11 mouse cellular contexts compared by ENCODE assay signal in the genomic region with DNA sequence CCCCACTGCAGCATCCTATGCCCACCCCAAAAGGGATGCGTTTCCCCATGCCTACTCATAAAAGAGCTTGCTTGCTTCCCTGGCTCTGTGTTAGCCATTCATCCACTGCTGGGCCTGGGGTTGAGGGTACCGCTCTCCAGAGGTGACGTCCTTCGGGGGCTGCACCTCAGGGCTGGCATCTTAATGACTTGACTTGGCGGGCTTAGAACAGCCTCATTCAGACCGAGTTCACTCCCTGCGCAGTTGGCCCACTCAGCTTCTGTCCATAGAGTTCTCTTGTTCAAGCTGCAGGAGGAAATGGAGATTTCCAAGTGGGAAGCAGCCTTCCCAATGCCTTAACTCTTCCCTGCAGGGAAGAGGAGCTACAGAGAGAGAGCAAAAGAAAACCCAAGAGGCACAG. TPM values are rescaled to one million over a fixed set of nuclear protein-coding genes. Genes with fewer than 3 reads are reported as not detected.
A peak's percentile ranks its signal among the peaks of the same experiment; 100 is the strongest.
DNase-seq lines count a peak whose midpoint lies in the region; ATAC-seq and TF ChIP-seq lines count a peak whose summit lies in the region.
"Had no signal": no experiment of that assay in that cellular context is flagged by ENCODE, and none has a peak within 500 bp of the region (broad histone marks: within the 10 kb centered on the region; RNA-seq: fewer than 3 reads in every experiment).

No protein-coding gene starts in this region.

- no peak overlapping the region for H3K9ac ChIP-seq in heart, embryonic 16.5 days (ENCODE audit: low read length)
- no peak overlapping the region for H3K9ac ChIP-seq in lung, embryonic 14.5 days
- H3K9ac ChIP-seq in intestine, embryonic 15.5 days: no peak overlapping the region
- no peak overlapping the region for H3K9ac ChIP-seq in liver, postnatal 0 days (replicated peaks)
- H3K9ac ChIP-seq: forebrain, embryonic 15.5 days had no signal

- TF ChIP-seq CTCF in lung, embryonic 14.5 days (IDR thresholded peaks at IDR 0.05; ENCODE audit: low read depth): no peak
- no peak for TF ChIP-seq CTCF in liver, postnatal 0 days (IDR thresholded peaks at IDR 0.05; ENCODE audit: low read depth)

- no peaks in the 10 kb centered on the region for H3K36me3 ChIP-seq in heart, embryonic 16.5 days (ENCODE audit: control insufficient read depth, insufficient read depth)
- no peaks in the 10 kb centered on the region for H3K36me3 ChIP-seq in lung, embryonic 14.5 days (ENCODE audit: insufficient read depth)
- no peaks in the 10 kb centered on the region for H3K36me3 ChIP-seq in intestine, embryonic 15.5 days
- H3K36me3 ChIP-seq in liver, postnatal 0 days (replicated peaks; ENCODE audit: insufficient read depth, low read length): 0 out of 2 replicates have a peak, but pooled peaks cover 6% of the 10 kb centered on the region
- H3K36me3 ChIP-seq: forebrain, embryonic 15.5 days had no signal

- no peak overlapping the region for H3K4me3 ChIP-seq in heart, embryonic 16.5 days (ENCODE audit: low read length)
- no peak overlapping the region for H3K4me3 ChIP-seq in lung, embryonic 14.5 days (ENCODE audit: low read depth, low read length)
- H3K4me3 ChIP-seq in intestine, embryonic 15.5 days (replicated peaks): no peak overlapping the region
- H3K4me3 ChIP-seq in liver, postnatal 0 days (ENCODE audit: low read depth, low read length): no peak overlapping the region
- H3K4me3 ChIP-seq: forebrain, embryonic 15.5 days had no signal

- no peak for DNase-seq in heart, postnatal 36 days
- no peak for DNase-seq in lung, embryonic 14.5 days
- no peak for DNase-seq in lung, postnatal 10 days
- peak; percentile 24 for DNase-seq in right cerebral cortex, postnatal 14 days
- no peak for DNase-seq in liver, postnatal 0 days
- no peak for DNase-seq in embryo, embryonic 9.5 days (ENCODE audit: extremely low spot score)
- DNase-seq: lung, postnatal 4 days; thymus, postnatal 14 days had no signal

- WGBS in heart, embryonic 16.5 days: 54% methylated on average over 7 of the region's 7 CpGs
- 47% methylated on average over 7 of the region's 7 CpGs for WGBS in lung, embryonic 14.5 days
- 62% methylated on average over 7 of the region's 7 CpGs for WGBS in intestine, embryonic 15.5 days
- 62% methylated on average over 7 of the region's 7 CpGs for WGBS in liver, postnatal 0 days (ENCODE audit: insufficient replicate concordance)

- ATAC-seq in heart, embryonic 16.5 days (replicated peaks; ENCODE audit: extremely low read depth, insufficient read depth, low FRiP score): no peak
- no peak for ATAC-seq in lung, embryonic 14.5 days (ENCODE audit: insufficient read depth)
- ATAC-seq in intestine, embryonic 15.5 days: no peak
- no peak for ATAC-seq in liver, postnatal 0 days
- ATAC-seq: forebrain, embryonic 15.5 days had no signal

- H3K4me1 ChIP-seq in heart, embryonic 16.5 days (ENCODE audit: control insufficient read depth, insufficient read depth, low read length): peaks cover 40% of the 10 kb centered on the region
- H3K4me1 ChIP-seq in lung, embryonic 14.5 days (ENCODE audit: insufficient read depth): peaks cover 15% of the 10 kb centered on the region
- peaks cover 28% of the 10 kb centered on the region for H3K4me1 ChIP-seq in intestine, embryonic 15.5 days (replicated peaks)
- peaks cover 7% of the 10 kb centered on the region for H3K4me1 ChIP-seq in liver, postnatal 0 days (ENCODE audit: insufficient read depth)

- H3K4me2 ChIP-seq in heart, embryonic 16.5 days (ENCODE audit: low read depth, low read length): no peak overlapping the region
- no peak overlapping the region for H3K4me2 ChIP-seq in lung, embryonic 14.5 days
- H3K4me2 ChIP-seq in intestine, embryonic 15.5 days (replicated peaks): no peak overlapping the region
- no peak overlapping the region for H3K4me2 ChIP-seq in liver, postnatal 0 days (ENCODE audit: low read depth, low read length)
- H3K4me2 ChIP-seq: forebrain, embryonic 15.5 days had no signal

- no peaks in the 10 kb centered on the region for H3K27me3 ChIP-seq in heart, embryonic 16.5 days (ENCODE audit: control insufficient read depth, insufficient read depth, low read length)
- H3K27me3 ChIP-seq in lung, embryonic 14.5 days (ENCODE audit: insufficient read depth, low read length): no peaks in the 10 kb centered on the region
- H3K27me3 ChIP-seq in intestine, embryonic 15.5 days (replicated peaks): no peaks in the 10 kb centered on the region
- no peaks in the 10 kb centered on the region for H3K27me3 ChIP-seq in liver, postnatal 0 days (ENCODE audit: insufficient read depth, low read length)
- H3K27me3 ChIP-seq: forebrain, embryonic 15.5 days had no signal

- intact Hi-C loops in heart, postnatal 36 days (cut with DNase I): loop anchor here (2.0 kb wide), 1 partner anchor 31 kb away; no protein-coding TSS in a partner anchor

- peak overlapping the region; percentile 24; the same call in 1 of the 2 replicates for H3K27ac ChIP-seq in heart, embryonic 16.5 days (ENCODE audit: low read length)
- peak overlapping the region; percentile 42; the same call in 1 of the 2 replicates for H3K27ac ChIP-seq in lung, embryonic 14.5 days (ENCODE audit: low read depth)
- H3K27ac ChIP-seq in intestine, embryonic 15.5 days: 0 out of 2 replicates have a peak overlapping the region, but pooled peaks have one; percentile 22
- no peak overlapping the region for H3K27ac ChIP-seq in liver, postnatal 0 days (ENCODE audit: low read depth)
- H3K27ac ChIP-seq: forebrain, embryonic 15.5 days had no signal

- H3K9me3 ChIP-seq in heart, embryonic 16.5 days (replicated peaks; ENCODE audit: control insufficient read depth, low read length): no peaks in the 10 kb centered on the region
- H3K9me3 ChIP-seq in lung, embryonic 14.5 days (ENCODE audit: low read depth, low read length): no peaks in the 10 kb centered on the region
- H3K9me3 ChIP-seq in intestine, embryonic 15.5 days: no peaks in the 10 kb centered on the region
- H3K9me3 ChIP-seq in liver, postnatal 0 days (ENCODE audit: low read length): no peaks in the 10 kb centered on the region
- H3K9me3 ChIP-seq: forebrain, embryonic 15.5 days had no signal

- TF ChIP-seq EP300 in liver, postnatal 0 days (IDR thresholded peaks at IDR 0.05; ENCODE audit: low read depth): no peak

RNA-seq across cellular contexts. Expression of a gene that starts 32.1 kb away (rescaled TPM):
- polyA plus RNA-seq in heart, embryonic 16.5 days (2015; fragmentation: Nextera tagmentation; extraction: Ambion mirVana): 7.9 and 8.2 TPM in 2 replicates
- 100 to 1,000 TPM; 239 to 306 TPM for total RNA-seq in heart, postnatal 36 days (2021)
- polyA plus RNA-seq in lung, embryonic 14.5 days (2014; fragmentation: Nextera tagmentation; extraction: Ambion mirVana): 13.2 and 15.7 TPM in 2 replicates
- polyA plus RNA-seq in intestine, embryonic 15.5 days (2015; fragmentation: Nextera tagmentation; extraction: Ambion mirVana): 3.8 and 4.0 TPM in 2 replicates
- polyA plus RNA-seq in liver, postnatal 0 days (2015; fragmentation: Nextera tagmentation; extraction: Ambion mirVana): 7.5 and 8.2 TPM in 2 replicates
